Mouse (Mus musculus) myocyte (in vitro differentiated cells): ENCODE results near the gene Trp73.

ENCODE experiments used
- CEBPB ChIP-seq: IDR thresholded peaks from 2 replicates; pipeline ENCODE4 v1.6.1; 2011; ENCODE audit warnings: mild to moderate bottlenecking, moderate library complexity; ENCODE audit not compliant: poor library complexity, insufficient read depth, severe bottlenecking
- MAX ChIP-seq: IDR thresholded peaks from one replicate; pipeline ENCODE4 v1.6.1; 2011; ENCODE audit warnings: low read depth, mild to moderate bottlenecking, control low read depth
- MYOD1 ChIP-seq, 3 experiments: IDR thresholded peaks; one replicate each; pipeline ENCODE4 v1.6.1; 2011; ENCODE audit warnings: control low read depth in 2 of 3, low read depth in 2 of 3, mild to moderate bottlenecking in 2 of 3, moderate library complexity in 1 of 3; ENCODE audit not compliant: insufficient read length in 2 of 3, control insufficient read depth in 1 of 3
- MYOG ChIP-seq, 3 experiments: IDR thresholded peaks; one replicate each; pipeline ENCODE4 v1.6.1; 2011; ENCODE audit warnings: control low read depth in 2 of 3, low read depth in 2 of 3, mild to moderate bottlenecking in 2 of 3; ENCODE audit not compliant: insufficient read length in 2 of 3, control insufficient read depth in 1 of 3, insufficient read depth in 1 of 3
- POLR2A ChIP-seq: IDR thresholded peaks from one replicate; pipeline ENCODE4 v1.6.1; 2011; ENCODE audit warnings: low read depth, mild to moderate bottlenecking, control low read depth, moderate library complexity; ENCODE audit not compliant: insufficient read length
- POLR2AphosphoS2 ChIP-seq: IDR thresholded peaks from one replicate; pipeline ENCODE4 v1.6.1; 2011; ENCODE audit warnings: low read depth, control low read depth; ENCODE audit not compliant: insufficient read length
- REST ChIP-seq: IDR thresholded peaks from one replicate; pipeline ENCODE4 v1.6.1; 2011; ENCODE audit warnings: mild to moderate bottlenecking, control low read depth, moderate library complexity; ENCODE audit not compliant: insufficient read depth, insufficient read length
- TCF12 ChIP-seq: IDR thresholded peaks from one replicate; pipeline ENCODE4 v1.6.1; 2011; ENCODE audit warnings: mild to moderate bottlenecking, control low read depth; ENCODE audit not compliant: poor library complexity, insufficient read depth, severe bottlenecking
- TCF3 ChIP-seq: IDR thresholded peaks from one replicate; pipeline ENCODE4 v1.6.1; 2011; ENCODE audit warnings: low read depth, control low read depth; ENCODE audit not compliant: insufficient read length
- USF1 ChIP-seq: IDR thresholded peaks from one replicate; pipeline ENCODE4 v1.6.1; 2011; ENCODE audit warnings: low read depth, mild to moderate bottlenecking, control low read depth, moderate library complexity

- TF ChIP-seq POLR2A (no peak), TCF12 (no peak), MYOG (IDR thresholded peaks at IDR 0.05; ENCODE audit: control insufficient read depth in 1 of 3, insufficient read depth in 1 of 3, insufficient read length in 2 of 3, low read depth in 2 of 3) (no peak), MAX (no peak), USF1 (no peak), TCF3 (no peak), MYOD1 (IDR thresholded peaks at IDR 0.05; ENCODE audit: control insufficient read depth in 1 of 3, insufficient read length in 2 of 3, low read depth in 2 of 3) (no peak), CEBPB (no peak), POLR2AphosphoS2 (no peak), REST (no peak)
These were observed 14.8 kb downstream of the Trp73 start for GRCm38 (mm10) chr4:154125202-154125601.
